Mouse (Mus musculus) v-Abl transformed pro-B cells (cell line): Measurements from ENCODE around the gene Ext2.

Experiments
- in situ Hi-C, 2 experiments: fragments of 400-800 bp; cut with MboI; formaldehyde crosslinking; loops; one replicate each; pipeline ENCODE4 v1.15.1; 2025; ENCODE audit not compliant: unreplicated experiment in 2 of 2

Ext2 gene

GRCm38 (mm10) chr2:93809931-93810330 lies 12.4 kb downstream of the Ext2 start:
- in situ Hi-C loops, result loop anchor here (10.0 to 25.0 kb wide), 5 partner anchors 335 to 898 kb away; partner anchors contain the start of gene Syt13 (in 1 of the 2)

- in situ Hi-C loops, result loop anchor here in 1 of 2 experiments (25.0 kb wide), 2 partner anchors 746 to 896 kb away; partner anchors contain the start of gene Syt13
Observed at GRCm38 (mm10) chr2:93808071-93808470, 14.3 kb downstream of the Ext2 start.

- in situ Hi-C loops, result loop anchor here in 1 of 2 experiments (25.0 kb wide), 2 partner anchors 745 to 895 kb away; partner anchors contain the start of gene Syt13
Observed at GRCm38 (mm10) chr2:93807440-93807839, 14.9 kb downstream of the Ext2 start.

- in situ Hi-C loops, result loop anchor here in 1 of 2 experiments (25.0 kb wide), 2 partner anchors 744 to 894 kb away; partner anchors contain the start of gene Syt13
Observed at GRCm38 (mm10) chr2:93806487-93807201, 15.7 kb downstream of the Ext2 start.

GRCm38 (mm10) chr2:93805523-93805922 lies 16.8 kb downstream of the Ext2 start:
- in situ Hi-C loops, result loop anchor here in 1 of 2 experiments (25.0 kb wide), 2 partner anchors 743 to 893 kb away; partner anchors contain the start of gene Syt13

- in situ Hi-C loops, result loop anchor here in 1 of 2 experiments (25.0 kb wide), 2 partner anchors 743 to 893 kb away; partner anchors contain the start of gene Syt13
Observed at GRCm38 (mm10) chr2:93805066-93805465, 17.3 kb downstream of the Ext2 start.

GRCm38 (mm10) chr2:93802947-93803346 lies 19.4 kb downstream of the Ext2 start:
- in situ Hi-C loops, result loop anchor here in 1 of 2 experiments (25.0 kb wide), 2 partner anchors 741 to 891 kb away; partner anchors contain the start of gene Syt13

GRCm38 (mm10) chr2:93801097-93801496 lies 21.3 kb downstream of the Ext2 start:
- in situ Hi-C loops, result loop anchor here in 1 of 2 experiments (25.0 kb wide), 2 partner anchors 739 to 889 kb away; partner anchors contain the start of gene Syt13

GRCm38 (mm10) chr2:93797162-93797795 lies 25.1 kb downstream of the Ext2 start:
- in situ Hi-C loops, result loop anchor here in 1 of 2 experiments (10.0 to 25.0 kb wide), 2 partner anchors 742 to 885 kb away; partner anchors contain the start of gene Syt13

GRCm38 (mm10) chr2:93794375-93794774 lies 28.0 kb downstream of the Ext2 start:
- in situ Hi-C loops, result loop anchor here (5.0 to 25.0 kb wide), 3 partner anchors 142 to 882 kb away; partner anchors contain the start of gene Syt13 (in 1 of the 2)

- in situ Hi-C loops, result loop anchor here (5.0 to 25.0 kb wide), 3 partner anchors 140 to 880 kb away; partner anchors contain the start of gene Syt13 (in 1 of the 2)
Observed at GRCm38 (mm10) chr2:93791516-93792499, 30.6 kb downstream of the Ext2 start.

- in situ Hi-C loops, result loop anchor here (5.0 to 25.0 kb wide), 3 partner anchors 139 to 879 kb away; partner anchors contain the start of gene Syt13 (in 1 of the 2)
Observed at GRCm38 (mm10) chr2:93790798-93791345, 31.5 kb downstream of the Ext2 start.

- in situ Hi-C loops, result loop anchor here in 1 of 2 experiments (5.0 to 25.0 kb wide), 3 partner anchors 311 to 876 kb away; partner anchors contain the start of gene Syt13
Observed at GRCm38 (mm10) chr2:93788557-93788956, 33.8 kb downstream of the Ext2 start.

GRCm38 (mm10) chr2:93786175-93786574 lies 36.2 kb downstream of the Ext2 start:
- in situ Hi-C loops, result loop anchor here in 1 of 2 experiments (5.0 to 25.0 kb wide), 3 partner anchors 309 to 874 kb away; partner anchors contain the start of gene Syt13

- in situ Hi-C loops, result loop anchor here in 1 of 2 experiments (5.0 to 25.0 kb wide), 3 partner anchors 308 to 873 kb away; partner anchors contain the start of gene Syt13
Observed at GRCm38 (mm10) chr2:93785432-93785798, 37.0 kb downstream of the Ext2 start.

- in situ Hi-C loops, result loop anchor here (5.0 to 25.0 kb wide), 4 partner anchors 308 to 873 kb away; partner anchors contain the start of gene Syt13 (in 1 of the 2)
Observed at GRCm38 (mm10) chr2:93784721-93785431, 37.5 kb downstream of the Ext2 start.

- in situ Hi-C loops, result loop anchor here (5.0 to 25.0 kb wide), 3 partner anchors 372 to 872 kb away; partner anchors contain the start of gene Syt13 (in 1 of the 2)
Observed at GRCm38 (mm10) chr2:93783926-93784539, 38.3 kb downstream of the Ext2 start.

GRCm38 (mm10) chr2:93782682-93783081 lies 39.7 kb downstream of the Ext2 start:
- in situ Hi-C loops, result loop anchor here (5.0 to 25.0 kb wide), 3 partner anchors 370 to 870 kb away; partner anchors contain the start of gene Syt13 (in 1 of the 2)
